Mouse (Mus musculus) liver, embryonic 15.5 days (tissue): ENCODE data around the gene 4430402I18Rik. TPM values are rescaled to one million over a fixed set of nuclear protein-coding genes. Genes with fewer than 3 reads are reported as not detected.
"Not testable (repeated sequence)": the region's sequence is repeated elsewhere in the genome, so short reads cannot be mapped to it uniquely, and the experiment has no call there.

ENCODE experiments used
- ATAC-seq: fragments of 200-750 bp; cut with Nextera tagmentation; 2 replicates; pipeline ENCODE4 v1.8.0; 2017; ENCODE audit warnings: moderate number of reproducible peaks, mild to moderate bottlenecking, moderate library complexity; ENCODE audit not compliant: insufficient read depth
- H3K27ac ChIP-seq: fragments of 300-500 bp; sonication (generic); replicated peaks from 2 replicates; pipeline ENCODE4 v1.5.1; 2015; ENCODE audit warnings: mild to moderate bottlenecking, inconsistent platforms
- H3K27me3 ChIP-seq: fragments of 300-500 bp; sonication (generic); 2 replicates; pipeline ENCODE4 v1.6.1; 2015; ENCODE audit warnings: mild to moderate bottlenecking, inconsistent platforms
- H3K36me3 ChIP-seq: fragments of 300-500 bp; sonication (generic); replicated peaks from 2 replicates; pipeline ENCODE4 v1.6.1; 2015; ENCODE audit warnings: moderate library complexity, mild to moderate bottlenecking, inconsistent platforms
- H3K4me1 ChIP-seq: fragments of 300-500 bp; sonication (generic); replicated peaks from 2 replicates; pipeline ENCODE4 v1.6.1; 2015; ENCODE audit warnings: inconsistent platforms
- H3K4me2 ChIP-seq: fragments of 300-500 bp; sonication (generic); 2 replicates; pipeline ENCODE4 v1.6.1; 2015; ENCODE audit warnings: moderate library complexity, mild to moderate bottlenecking, inconsistent platforms
- H3K4me3 ChIP-seq: fragments of 300-500 bp; sonication (generic); replicated peaks from 2 replicates; pipeline ENCODE4 v1.5.1; 2015; ENCODE audit warnings: mild to moderate bottlenecking, inconsistent platforms
- H3K9ac ChIP-seq: fragments of 300-500 bp; sonication (generic); 2 replicates; pipeline ENCODE4 v1.6.1; 2015; ENCODE audit warnings: moderate library complexity, mild to moderate bottlenecking, inconsistent platforms
- H3K9me3 ChIP-seq: fragments of 300-500 bp; sonication (generic); replicated peaks from 2 replicates; pipeline ENCODE4 v1.6.1; 2016; ENCODE audit warnings: inconsistent platforms
- WGBS: fragments of 180-500 bp; shearing (Covaris S2); methylation state at CpG from one replicate; pipeline ENCODE4 v1.1.7; 2015; ENCODE audit warnings: mixed read lengths; ENCODE audit not compliant: insufficient replicate concordance; 5-methylcytosine and 5-hydroxymethylcytosine counted together
- polyA plus RNA-seq: library from polyadenylated mRNA; unstranded; fragments of >200 nt; fragmentation: Nextera tagmentation; extraction: Ambion mirVana; gene quantifications from 2 replicates; pipeline ENCODE4 v1.2.1, GENCODE M21; 2015

The 4430402I18Rik gene
- polyA plus RNA-seq: 2.2 and 2.5 TPM in 2 replicates

DNA sequence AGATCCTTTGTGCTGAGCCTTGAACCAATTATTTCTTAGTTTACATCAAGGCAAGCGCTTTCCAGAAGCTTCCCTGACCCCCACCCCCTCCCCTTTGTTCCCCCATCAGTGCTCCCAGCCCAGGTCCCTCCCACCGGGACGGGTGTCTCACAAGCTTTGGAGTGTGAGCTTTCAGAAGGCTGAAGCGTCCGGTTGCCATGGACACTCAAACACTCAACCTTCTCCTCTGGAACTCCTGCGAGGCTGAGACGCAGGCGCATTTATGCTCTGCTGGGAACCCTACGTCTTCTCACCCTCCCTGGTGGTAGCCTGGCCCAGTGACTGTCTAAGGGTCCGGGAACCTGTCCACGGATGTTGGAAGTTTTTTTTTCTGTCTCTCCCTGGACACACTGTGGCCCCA lies at the start of gene 4430402I18Rik:
Gene 4430402I18Rik, minus strand, starts transcription at position 149 of the 400 bp plus-strand sequence.
- Histone ChIP-seq H3K4me3 (no peak within 1 kb of the TSS), H3K36me3 (no peaks in the 10 kb centered on the region), H3K27ac (no peak within 1 kb of the TSS), H3K4me2 (no peak within 1 kb of the TSS), H3K27me3 (peaks cover 21% of the 10 kb centered on the region), H3K9me3 (no peaks in the 10 kb centered on the region), H3K4me1 (peaks cover 9% of the 10 kb centered on the region), H3K9ac (no peak within 1 kb of the TSS)
- WGBS: 42% methylated on average over 11 of the region's 11 CpGs
- no peak for ATAC-seq

GRCm38 (mm10) chr19:29016786-29017185 lies 49.2 kb upstream of the 4430402I18Rik start:
- H3K9me3 ChIP-seq: no peaks in the 10 kb centered on the region
- no peak overlapping the region for H3K4me3 ChIP-seq
- ATAC-seq: no peak
- no peaks in the 10 kb centered on the region for H3K27me3 ChIP-seq
- 81% methylated on average over 5 of the region's 5 CpGs for WGBS
- peaks cover 62% of the 10 kb centered on the region for H3K36me3 ChIP-seq
- no peak overlapping the region for H3K27ac ChIP-seq
- H3K9ac ChIP-seq: no peak overlapping the region
- H3K4me1 ChIP-seq: no peaks in the 10 kb centered on the region
- H3K4me2 ChIP-seq: no peak overlapping the region

- H3K27ac ChIP-seq: no peak overlapping the region
- ATAC-seq: no peak
- H3K9me3 ChIP-seq: no peaks in the 10 kb centered on the region
- no peak overlapping the region for H3K4me2 ChIP-seq
- H3K9ac ChIP-seq: no peak overlapping the region
- H3K4me3 ChIP-seq: no peak overlapping the region
- H3K27me3 ChIP-seq: no peaks in the 10 kb centered on the region
- no peaks in the 10 kb centered on the region for H3K4me1 ChIP-seq
- 77% methylated on average over 5 of the region's 5 CpGs for WGBS
- H3K36me3 ChIP-seq: peaks cover 62% of the 10 kb centered on the region
Measured at GRCm38 (mm10) chr19:29016204-29016765, 48.7 kb upstream of the 4430402I18Rik start.

DNA sequence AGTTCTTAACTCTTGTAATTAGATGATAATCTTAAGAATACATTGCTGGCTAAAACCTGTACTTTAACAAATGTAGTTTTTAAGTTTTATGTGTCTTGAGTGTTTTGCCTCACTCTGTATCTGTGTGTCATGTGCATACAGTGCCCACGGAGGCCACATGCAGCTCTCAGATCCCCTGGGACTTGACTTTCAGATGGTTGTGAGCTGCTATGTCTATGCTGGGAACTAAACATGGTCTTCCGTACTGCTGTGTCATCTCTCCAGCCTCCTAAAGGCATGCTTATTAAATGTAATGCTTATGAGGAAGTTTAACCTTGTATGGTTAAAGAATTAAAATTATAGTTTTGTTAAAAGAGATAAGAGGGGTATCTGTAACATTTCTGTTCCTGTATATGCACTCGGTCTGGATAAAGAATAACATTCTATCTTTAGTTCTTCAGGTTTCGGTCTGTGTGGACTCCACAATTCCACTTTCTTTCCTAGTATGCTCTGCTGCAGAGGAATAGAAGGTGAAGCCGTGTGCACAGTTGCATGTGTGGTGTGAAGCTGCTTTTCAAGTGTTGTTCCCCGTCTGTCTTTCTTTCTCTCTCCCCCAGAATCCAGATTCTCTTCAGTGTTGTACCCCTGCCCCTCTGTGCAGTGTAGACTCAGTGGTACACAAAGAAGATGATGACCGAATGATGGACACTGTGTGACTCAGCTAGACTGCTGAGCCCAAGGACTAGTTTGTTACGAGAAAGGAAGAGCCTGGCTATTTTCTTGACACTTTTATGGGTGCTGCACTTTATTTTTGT lies 48.0 kb upstream of the 4430402I18Rik start:
- Histone ChIP-seq H3K27me3 (no peaks in the 10 kb centered on the region), H3K36me3 (peaks cover 65% of the 10 kb centered on the region), H3K4me1 (no peaks in the 10 kb centered on the region), H3K9me3 (no peaks in the 10 kb centered on the region), H3K27ac (no peak overlapping the region), H3K4me2 (no peak overlapping the region), H3K9ac (no peak overlapping the region), H3K4me3 (no peak overlapping the region)
- WGBS: 78% methylated on average over 8 of the region's 8 CpGs
- no peak for ATAC-seq

DNA sequence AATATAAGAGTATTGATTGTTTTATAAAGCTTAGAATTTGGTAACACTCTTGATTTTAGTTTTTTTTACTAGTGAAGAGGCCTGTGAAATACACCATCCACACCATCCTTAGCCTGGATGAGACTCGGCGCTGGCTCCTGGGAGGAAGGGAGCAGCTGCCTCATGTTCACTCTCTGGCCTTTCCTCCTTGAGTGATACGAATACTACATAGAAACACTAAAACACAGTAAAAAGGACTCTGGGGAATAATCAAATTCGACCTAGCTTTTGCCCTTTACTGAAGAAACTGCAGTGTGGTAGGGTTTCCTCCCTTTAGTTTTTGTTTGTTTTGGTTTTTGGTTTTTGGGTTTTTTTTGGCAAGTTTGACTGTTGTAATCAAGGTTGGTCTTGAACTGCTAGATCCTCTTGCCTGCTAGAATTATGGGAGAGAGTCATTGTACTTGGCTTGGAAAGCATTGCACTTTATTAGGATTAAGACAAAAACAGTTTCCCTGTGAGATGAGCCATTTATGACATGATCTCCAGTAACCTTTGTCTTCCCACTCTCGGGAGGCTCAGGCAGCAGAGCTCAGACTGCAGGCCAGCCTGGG lies 47.0 kb upstream of the 4430402I18Rik start:
- Histone ChIP-seq H3K4me3 (no peak overlapping the region), H3K4me1 (no peaks in the 10 kb centered on the region), H3K36me3 (peaks cover 60% of the 10 kb centered on the region), H3K4me2 (no peak overlapping the region), H3K27me3 (no peaks in the 10 kb centered on the region), H3K27ac (no peak overlapping the region), H3K9ac (no peak overlapping the region), H3K9me3 (no peaks in the 10 kb centered on the region)
- 78% methylated on average over 5 of the region's 5 CpGs for WGBS
- ATAC-seq: no peak

GRCm38 (mm10) chr19:29011355-29011990 lies 43.9 kb upstream of the 4430402I18Rik start:
- Histone ChIP-seq H3K4me3 (no peak overlapping the region), H3K4me2 (no peak overlapping the region), H3K27ac (no peak overlapping the region), H3K4me1 (no peaks in the 10 kb centered on the region), H3K9me3 (no peaks in the 10 kb centered on the region), H3K27me3 (no peaks in the 10 kb centered on the region), H3K36me3 (peaks cover 62% of the 10 kb centered on the region), H3K9ac (no peak overlapping the region)
- ATAC-seq: no peak
- WGBS: 76% methylated on average over 12 of the region's 12 CpGs

DNA sequence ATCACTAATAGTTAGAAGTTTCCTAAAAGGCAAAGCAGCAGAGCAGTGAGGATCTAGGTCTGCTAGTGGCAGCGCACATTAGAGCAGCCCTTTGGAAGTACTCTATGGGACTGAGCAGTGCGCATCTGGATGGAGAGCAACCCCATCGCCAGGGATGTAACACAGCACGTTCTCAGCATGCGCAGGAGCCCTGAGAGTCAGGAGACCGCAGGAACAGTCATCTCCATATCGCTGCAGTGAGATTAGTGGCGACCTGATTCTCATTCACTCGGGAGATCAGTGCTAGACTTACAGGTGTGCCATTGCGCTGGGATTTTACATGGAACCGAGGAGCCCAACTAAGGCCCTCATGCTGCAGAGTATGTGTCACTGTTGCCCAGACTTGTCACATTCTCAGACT lies 41.4 kb upstream of the 4430402I18Rik start:
- Histone ChIP-seq H3K4me3 (no peak overlapping the region), H3K9me3 (no peaks in the 10 kb centered on the region), H3K4me2 (no peak overlapping the region), H3K9ac (no peak overlapping the region), H3K36me3 (peaks cover 52% of the 10 kb centered on the region), H3K4me1 (no peaks in the 10 kb centered on the region), H3K27me3 (no peaks in the 10 kb centered on the region), H3K27ac (no peak overlapping the region)
- WGBS: 83% methylated on average over 11 of the region's 11 CpGs
- no peak for ATAC-seq

GRCm38 (mm10) chr19:29008069-29008706 lies 40.6 kb upstream of the 4430402I18Rik start:
- WGBS: 78% methylated on average over 3 of the region's 3 CpGs
- H3K4me1 ChIP-seq: no peaks in the 10 kb centered on the region
- no peak overlapping the region for H3K9ac ChIP-seq
- H3K27me3 ChIP-seq: no peaks in the 10 kb centered on the region
- ATAC-seq: no peak
- H3K4me2 ChIP-seq: no peak overlapping the region
- no peak overlapping the region for H3K27ac ChIP-seq
- H3K36me3 ChIP-seq: peaks cover 51% of the 10 kb centered on the region
- no peak overlapping the region for H3K4me3 ChIP-seq
- no peaks in the 10 kb centered on the region for H3K9me3 ChIP-seq

- 91% methylated on average over 16 of the region's 16 CpGs for WGBS
- H3K9ac ChIP-seq, ATAC-seq, H3K9me3 ChIP-seq, H3K4me3 ChIP-seq, H3K4me2 ChIP-seq, H3K27ac ChIP-seq, H3K27me3 ChIP-seq, H3K4me1 ChIP-seq: not testable (repeated sequence)
- peaks cover 50% of the 10 kb centered on the region for H3K36me3 ChIP-seq
Measured at GRCm38 (mm10) chr19:29000321-29000720, 32.7 kb upstream of the 4430402I18Rik start.

DNA sequence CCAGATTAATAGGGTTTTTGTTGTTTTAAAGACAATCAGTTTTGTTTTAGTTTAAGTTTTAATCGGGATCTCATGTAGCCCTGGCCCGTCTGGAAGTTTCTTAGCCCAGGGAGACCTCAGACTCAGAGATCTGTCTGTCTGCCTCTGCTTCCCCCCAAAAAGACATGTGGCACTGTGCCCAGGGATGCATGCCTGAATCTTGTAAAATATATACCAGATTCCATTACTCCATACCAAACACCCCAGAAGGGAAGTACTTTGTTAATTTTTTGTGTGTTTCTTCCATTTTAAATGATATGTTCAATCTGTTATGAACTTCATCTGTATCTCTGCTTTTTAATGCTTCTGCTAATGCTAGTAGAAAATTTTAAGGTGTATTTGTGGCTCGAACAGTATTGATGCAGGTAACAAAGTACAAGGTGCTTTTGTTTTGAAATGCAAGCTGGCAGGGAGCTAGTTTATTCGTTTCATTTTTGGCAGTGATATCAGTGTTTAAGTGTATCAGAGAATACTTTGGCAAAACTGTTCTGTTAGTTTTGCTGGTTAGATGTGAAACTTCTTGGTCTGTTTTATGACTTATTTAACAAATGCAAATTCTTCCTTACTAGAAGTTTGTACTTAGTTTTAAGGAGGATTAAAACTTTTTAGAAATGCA lies 30.5 kb upstream of the 4430402I18Rik start:
- Histone ChIP-seq H3K4me2 (no peak overlapping the region), H3K27ac (no peak overlapping the region), H3K36me3 (peaks cover 55% of the 10 kb centered on the region), H3K9me3 (no peaks in the 10 kb centered on the region), H3K4me3 (no peak overlapping the region), H3K27me3 (no peaks in the 10 kb centered on the region), H3K9ac (no peak overlapping the region), H3K4me1 (no peaks in the 10 kb centered on the region)
- WGBS: 80% methylated on average over 4 of the region's 4 CpGs
- ATAC-seq: no peak
